Mouse (Mus musculus): ENCODE measurements around the gene Apip. TPM values are rescaled to one million over a fixed set of nuclear protein-coding genes. Genes with fewer than 3 reads are reported as not detected.

Gene Apip
- total RNA-seq, 1 experiment, result 27.9 TPM

DNA sequence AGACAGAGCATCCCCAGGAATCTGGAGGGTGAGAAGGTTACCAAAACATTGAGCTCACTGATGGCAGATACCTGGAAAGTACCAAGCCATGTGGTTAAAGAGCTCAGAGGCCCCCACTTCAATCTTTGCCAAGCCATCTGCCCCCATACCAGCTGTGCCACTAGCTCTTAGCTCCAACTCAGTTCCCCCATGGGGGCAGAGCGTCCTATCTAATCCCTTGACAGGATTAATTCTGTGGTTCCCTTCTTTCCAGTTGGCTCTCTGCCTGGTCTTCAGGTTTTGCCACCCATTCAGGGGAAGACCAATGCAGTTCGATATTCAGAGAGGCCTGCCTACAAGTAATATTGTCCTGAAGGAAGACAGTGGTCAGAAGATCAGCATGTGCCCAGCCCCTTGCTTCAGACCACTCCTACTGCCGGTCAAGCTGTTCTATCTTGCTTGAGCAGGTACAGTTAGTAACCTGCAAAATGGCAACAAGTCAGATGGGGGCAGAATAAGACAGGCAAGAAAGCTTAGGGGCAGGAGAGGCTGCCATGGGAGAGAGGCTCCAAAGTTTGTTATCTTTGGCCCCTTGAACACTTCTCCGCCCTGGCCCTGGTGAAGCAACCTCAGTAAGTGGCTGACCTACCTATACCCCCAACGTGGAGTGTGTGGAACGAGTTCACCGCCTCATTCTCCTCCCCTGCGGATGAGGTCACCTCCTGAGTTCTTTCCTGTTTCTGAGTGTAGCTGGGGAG is 65.2 kb downstream of the Apip start:
- Histone ChIP-seq H3K9ac (ENCODE audit: insufficient read depth, low read depth, low read length, poor library complexity, severe bottlenecking) (no peak overlapping the region), H3K9me3 (ENCODE audit: control insufficient read depth, insufficient read depth, low read depth, low read length) (no peaks in the 10 kb centered on the region), H3K36me3 (ENCODE audit: control insufficient read depth, insufficient read depth, low read length, poor library complexity, severe bottlenecking) (no peaks in the 10 kb centered on the region), H3K27ac (ENCODE audit: insufficient read depth, low read depth, low read length, poor library complexity, severe bottlenecking) (no peak overlapping the region), H3K4me1 (ENCODE audit: control insufficient read depth in 2 of 2, insufficient read depth in 2 of 2, low read length in 2 of 2, poor library complexity in 1 of 2) (no peaks in the 10 kb centered on the region), H3K4me3 (ENCODE audit: insufficient read depth in 1 of 2, low read depth in 1 of 2, low read length in 2 of 2, poor library complexity in 1 of 2, severe bottlenecking in 1 of 2) (no peak overlapping the region)
- TF ChIP-seq ZC3H11A (IDR thresholded peaks at IDR 0.05; ENCODE audit: borderline replicate concordance, low read depth, low read length), result no peak
- in situ Hi-C loops (cut with MboI; ENCODE audit: low sequenced_read_pairs in 2 of 2, unreplicated experiment in 2 of 2), result no loop called here
- no peak for DNase-seq (ENCODE audit: low read depth, low spot score)

Other genes starting within 250 kb of the Apip start
- gene Cd44, start 172.0 kb upstream of the Apip start, total RNA-seq (2012; rRNA removed), result 3.4 and 14.3 TPM in 2 replicates
- 29.8 and 35.6 TPM in 2 replicates for gene Pdhx, start 162 bp upstream of the Apip start, total RNA-seq (2012; rRNA removed)
- 0.26 and 0.27 TPM in 2 replicates for gene Ehf, start 229.6 kb downstream of the Apip start, total RNA-seq (2012; rRNA removed)